Mouse (Mus musculus) stomach, embryonic 14.5 days (tissue): ENCODE data around the gene Usp54. TPM values are rescaled to one million over a fixed set of nuclear protein-coding genes. Genes with fewer than 3 reads are reported as not detected.
"Not testable (repeated sequence)": the region's sequence is repeated elsewhere in the genome, so short reads cannot be mapped to it uniquely, and the experiment has no call there.

Source experiments
- ATAC-seq: fragments of 200-750 bp; cut with Nextera tagmentation; 2 replicates; pipeline ENCODE4 v1.8.0; 2017; ENCODE audit warnings: low read depth, moderate TSS enrichment; ENCODE audit not compliant: insufficient number of reproducible peaks, insufficient read depth, low FRiP score
- H3K27ac ChIP-seq: fragments of 300-500 bp; sonication (generic); 2 replicates; pipeline ENCODE4 v1.5.1; 2014; ENCODE audit warnings: mild to moderate bottlenecking, low read length, moderate library complexity, mixed read lengths
- H3K27me3 ChIP-seq: fragments of 300-500 bp; sonication (generic); 2 replicates; pipeline ENCODE4 v1.6.1; 2014; ENCODE audit warnings: low read length, control low read depth, mixed read lengths; ENCODE audit not compliant: control insufficient read depth, insufficient read depth
- H3K36me3 ChIP-seq: fragments of 300-500 bp; sonication (generic); 2 replicates; pipeline ENCODE4 v1.6.1; 2014; ENCODE audit warnings: mild to moderate bottlenecking, control low read depth, low read length, moderate library complexity, mixed read lengths; ENCODE audit not compliant: control insufficient read depth, insufficient read depth
- H3K4me1 ChIP-seq: fragments of 300-500 bp; sonication (generic); 2 replicates; pipeline ENCODE4 v1.6.1; 2014; ENCODE audit warnings: low read length, control low read depth, mixed read lengths; ENCODE audit not compliant: control insufficient read depth, insufficient read depth
- H3K4me2 ChIP-seq: fragments of 300-500 bp; sonication (generic); replicated peaks from 2 replicates; pipeline ENCODE4 v1.6.1; 2014; ENCODE audit warnings: low read depth, low read length, control low read depth
- H3K4me3 ChIP-seq: fragments of 300-500 bp; sonication (generic); 2 replicates; pipeline ENCODE4 v1.5.1; 2014; ENCODE audit warnings: low read depth, low read length, control low read depth
- H3K9ac ChIP-seq: fragments of 300-500 bp; sonication (generic); replicated peaks from 2 replicates; pipeline ENCODE4 v1.6.1; 2014; ENCODE audit warnings: low read depth, mild to moderate bottlenecking, control low read depth, low read length, moderate library complexity, mixed read lengths
- H3K9me3 ChIP-seq: fragments of 300-500 bp; sonication (generic); 2 replicates; pipeline ENCODE4 v1.6.1; 2016; ENCODE audit warnings: low read depth, low read length, control low read depth; ENCODE audit not compliant: control insufficient read depth
- WGBS: fragments of 180-500 bp; shearing (Covaris S2); extraction: QIAGEN DNeasy Blood & Tissue Kit; methylation state at CpG from one replicate; pipeline ENCODE4 v1.1.7; 2014; 5-methylcytosine and 5-hydroxymethylcytosine counted together
- polyA plus RNA-seq: library from polyadenylated mRNA; unstranded; fragments of >200 nt; fragmentation: Nextera tagmentation; extraction: Ambion mirVana; gene quantifications from 2 replicates; pipeline ENCODE4 v1.2.1, GENCODE M21; 2014

Usp54 gene
- polyA plus RNA-seq, 1 experiment from 2014 or later, result 8.4 TPM

DNA sequence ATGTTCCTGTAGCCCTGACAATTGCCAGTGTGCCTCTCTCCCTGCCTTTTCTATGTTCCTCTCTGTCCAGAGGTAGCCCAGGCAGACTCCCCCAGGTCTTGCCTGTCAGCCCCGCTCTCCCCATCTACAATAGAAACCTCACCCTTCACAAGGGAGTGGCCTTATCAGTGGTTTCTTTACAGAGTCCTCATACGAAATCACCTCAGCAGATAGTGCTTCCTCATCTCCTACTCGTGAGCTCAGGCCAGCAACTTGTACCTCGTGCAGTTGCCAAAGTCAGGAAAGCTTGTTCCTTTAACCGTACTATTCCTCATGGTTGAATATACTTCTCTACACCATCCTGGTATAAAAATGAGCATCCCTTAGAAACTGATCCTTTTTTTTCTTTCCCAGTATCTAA lies 53.4 kb downstream of the Usp54 start:
- Histone ChIP-seq H3K27me3 (no peaks in the 10 kb centered on the region), H3K4me2 (no peak overlapping the region), H3K9ac (no peak overlapping the region), H3K4me3 (no peak overlapping the region), H3K4me1 (no peaks in the 10 kb centered on the region), H3K9me3 (no peaks in the 10 kb centered on the region), H3K36me3 (peaks cover 8% of the 10 kb centered on the region), H3K27ac (no peak overlapping the region)
- no peak for ATAC-seq
- 73% methylated on average over 5 of the region's 5 CpGs for WGBS

DNA sequence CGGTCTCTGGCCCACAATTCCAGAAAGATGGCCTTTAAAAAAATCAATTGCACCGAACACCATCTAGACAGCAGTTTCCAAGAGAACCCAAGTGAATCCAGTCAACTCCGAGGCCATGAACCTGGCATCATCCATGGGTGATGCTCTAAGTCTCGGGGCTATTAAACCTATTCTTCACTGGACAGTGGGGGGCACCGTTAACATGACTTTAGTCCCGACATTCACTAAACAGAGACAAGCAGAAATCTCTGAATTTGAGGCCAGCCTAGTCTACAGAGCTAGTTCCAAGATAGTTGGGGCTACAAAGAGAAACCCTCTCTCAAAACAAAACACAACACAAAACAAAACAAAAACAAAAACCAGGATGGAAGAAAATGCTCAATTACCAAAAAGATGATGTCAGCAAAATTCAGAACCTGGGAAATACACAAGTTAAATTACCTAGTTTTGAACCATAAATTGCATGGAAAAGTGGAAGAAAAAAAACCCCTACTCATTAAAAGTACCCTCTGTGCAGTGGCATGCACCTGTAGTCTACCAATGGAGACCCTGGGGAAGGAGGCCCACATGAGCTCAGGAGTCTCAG lies 61.9 kb downstream of the Usp54 start:
- H3K4me3 ChIP-seq, result no peak overlapping the region
- H3K4me2 ChIP-seq, result no peak overlapping the region
- no peak overlapping the region for H3K9ac ChIP-seq
- 66% methylated on average over 6 of the region's 6 CpGs for WGBS
- H3K36me3 ChIP-seq, result peaks cover 10% of the 10 kb centered on the region
- ATAC-seq, result no peak
- no peaks in the 10 kb centered on the region for H3K27me3 ChIP-seq
- no peak overlapping the region for H3K27ac ChIP-seq
- no peaks in the 10 kb centered on the region for H3K4me1 ChIP-seq
- H3K9me3 ChIP-seq, result no peaks in the 10 kb centered on the region

DNA sequence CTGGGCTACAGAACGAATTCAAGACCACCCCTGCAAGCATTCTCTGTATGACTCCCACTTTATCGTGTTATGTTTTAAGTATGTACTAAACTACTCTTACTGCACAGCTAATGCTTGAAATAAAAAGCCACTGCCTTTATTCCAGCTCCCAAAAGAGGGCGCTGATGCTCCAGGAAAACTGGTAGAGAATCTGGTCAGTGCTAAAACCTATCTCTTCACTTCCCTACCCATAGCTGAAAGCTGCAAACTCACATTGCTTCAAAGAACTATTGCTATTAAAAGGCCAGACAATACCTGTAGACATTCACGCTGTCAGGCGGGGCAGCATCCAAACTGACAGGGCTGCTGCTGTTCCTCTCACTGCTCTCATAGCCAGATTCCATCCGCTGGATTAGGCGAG lies 64.7 kb downstream of the Usp54 start:
- no peak overlapping the region for H3K27ac ChIP-seq
- no peak overlapping the region for H3K4me2 ChIP-seq
- no peaks in the 10 kb centered on the region for H3K9me3 ChIP-seq
- no peak overlapping the region for H3K4me3 ChIP-seq
- 55% methylated on average over 7 of the region's 7 CpGs for WGBS
- H3K36me3 ChIP-seq, result peaks cover 12% of the 10 kb centered on the region
- H3K4me1 ChIP-seq, result no peaks in the 10 kb centered on the region
- no peak overlapping the region for H3K9ac ChIP-seq
- H3K27me3 ChIP-seq, result no peaks in the 10 kb centered on the region
- no peak for ATAC-seq

DNA sequence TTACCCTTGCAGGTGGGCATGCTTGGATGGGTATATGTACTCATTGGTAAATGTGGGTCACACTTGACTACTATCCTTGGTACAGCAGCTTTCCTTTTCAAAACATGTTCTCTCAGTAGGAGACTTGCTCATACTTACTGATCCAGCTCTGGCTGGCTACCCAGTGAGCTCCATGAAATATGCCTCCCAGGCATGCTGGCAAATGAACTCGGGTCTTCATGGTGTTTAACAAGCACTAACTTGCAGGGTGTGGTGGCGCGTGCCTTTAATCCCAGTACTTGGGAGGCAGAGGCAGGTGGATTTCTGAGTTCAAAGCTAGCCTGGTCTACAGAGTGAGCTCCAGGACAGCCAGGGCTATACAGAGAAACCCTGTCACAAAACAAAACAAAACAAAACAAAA lies 67.7 kb downstream of the Usp54 start:
- not testable (repeated sequence) for H3K27me3 ChIP-seq, H3K9ac ChIP-seq, H3K4me2 ChIP-seq, H3K9me3 ChIP-seq, H3K27ac ChIP-seq, H3K4me1 ChIP-seq, ATAC-seq, H3K4me3 ChIP-seq
- 91% methylated on average over 3 of the region's 3 CpGs for whole genome bisulfite sequencing
- H3K36me3 ChIP-seq, result peaks cover 26% of the 10 kb centered on the region

DNA sequence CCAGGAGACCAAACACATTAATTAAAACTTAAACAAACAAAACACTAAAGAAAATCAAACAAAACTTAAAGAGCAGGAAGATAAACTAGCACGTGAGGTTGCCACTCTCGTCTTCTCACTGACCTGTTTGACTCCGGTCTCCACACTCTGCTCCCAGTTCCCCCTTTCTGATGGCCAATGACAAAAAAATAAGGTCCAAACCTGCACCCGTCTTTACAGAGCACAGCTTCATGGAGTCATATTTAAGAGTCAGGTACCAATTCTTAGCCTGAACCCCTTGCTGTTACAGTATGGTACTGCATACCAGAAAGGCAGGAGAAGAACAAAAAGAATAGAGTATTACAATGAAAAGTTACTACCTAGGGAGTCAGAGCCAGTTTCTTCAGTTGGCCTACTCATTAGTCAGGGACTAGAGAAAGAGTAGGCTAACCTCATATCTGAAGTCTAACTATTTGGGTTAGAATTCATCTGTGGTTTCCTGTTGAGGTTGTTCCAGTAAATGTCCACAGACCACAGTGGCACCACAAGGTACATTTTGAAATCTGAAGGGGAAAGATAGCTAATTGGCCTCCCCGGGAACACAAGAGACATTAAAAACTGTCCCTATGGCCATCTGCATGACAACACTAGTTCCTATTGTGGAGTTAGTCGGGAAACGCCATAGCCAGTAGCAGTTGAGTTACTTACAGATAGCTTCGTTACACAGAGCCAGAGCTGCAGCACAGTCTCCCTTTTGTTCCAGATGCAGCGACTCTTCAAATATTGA lies 75.4 kb downstream of the Usp54 start:
- H3K4me3 ChIP-seq, result no peak overlapping the region
- H3K27ac ChIP-seq, result peak overlapping the region; percentile 52; the same call in 1 of the 2 replicates
- ATAC-seq, result no peak
- peaks cover 25% of the 10 kb centered on the region; the same call in 1 of the 2 replicates for H3K36me3 ChIP-seq
- H3K27me3 ChIP-seq, result no peaks in the 10 kb centered on the region
- H3K9me3 ChIP-seq, result no peaks in the 10 kb centered on the region
- no peaks in the 10 kb centered on the region for H3K4me1 ChIP-seq
- WGBS, result 61% methylated on average over 9 of the region's 9 CpGs
- H3K4me2 ChIP-seq, result no peak overlapping the region
- no peak overlapping the region for H3K9ac ChIP-seq

DNA sequence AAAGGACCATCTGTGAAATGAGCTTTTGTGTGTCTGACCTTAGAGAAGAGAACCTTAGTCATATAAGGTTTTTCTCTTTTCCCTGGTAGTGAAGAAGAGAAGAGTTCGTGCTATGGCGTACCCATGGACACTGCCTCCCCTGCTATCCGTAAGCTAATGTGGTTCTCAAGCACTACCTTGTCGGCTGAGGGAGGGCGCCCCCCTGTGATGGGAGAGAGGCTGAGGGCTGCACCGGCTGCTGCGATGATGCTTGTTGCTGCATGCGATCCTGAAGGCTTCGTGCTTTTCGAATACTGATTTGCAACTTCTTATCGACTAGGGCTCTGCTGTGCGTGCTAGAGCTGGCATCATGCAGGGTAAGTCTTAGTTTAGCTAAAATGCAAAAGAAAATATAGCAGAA lies 76.2 kb downstream of the Usp54 start:
- H3K27me3 ChIP-seq, result no peaks in the 10 kb centered on the region
- H3K4me1 ChIP-seq, result no peaks in the 10 kb centered on the region
- ATAC-seq, result no peak
- WGBS, result 63% methylated on average over 12 of the region's 12 CpGs
- no peak overlapping the region for H3K4me3 ChIP-seq
- H3K27ac ChIP-seq, result peak overlapping the region; percentile 15; the same call in 1 of the 2 replicates
- H3K4me2 ChIP-seq, result no peak overlapping the region
- no peaks in the 10 kb centered on the region for H3K9me3 ChIP-seq
- H3K36me3 ChIP-seq, result peaks cover 23% of the 10 kb centered on the region; the same call in 1 of the 2 replicates
- no peak overlapping the region for H3K9ac ChIP-seq

DNA sequence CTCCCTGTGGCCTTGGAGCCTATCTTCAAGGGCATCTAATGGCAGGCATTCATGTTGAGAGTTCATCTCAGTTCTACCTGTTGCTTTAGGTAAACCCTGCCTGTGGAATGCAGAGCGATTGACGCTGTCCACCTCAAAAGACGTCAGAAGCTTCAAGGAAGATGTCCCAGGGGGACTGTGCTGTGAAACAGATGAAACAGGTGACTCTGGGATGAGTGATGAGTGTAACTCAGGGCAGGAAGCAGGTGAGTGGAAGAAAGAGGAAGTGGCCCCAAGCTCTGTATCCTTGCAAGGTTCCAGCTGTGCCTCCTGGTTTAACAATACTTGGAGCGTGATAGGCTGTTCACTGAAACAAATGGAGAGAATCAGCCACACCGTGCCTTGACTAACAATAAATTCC lies 79.0 kb downstream of the Usp54 start:
- Histone ChIP-seq H3K27ac (no peak overlapping the region), H3K4me2 (no peak overlapping the region), H3K9ac (no peak overlapping the region), H3K4me1 (no peaks in the 10 kb centered on the region), H3K36me3 (peaks cover 16% of the 10 kb centered on the region; the same call in 1 of the 2 replicates), H3K4me3 (no peak overlapping the region), H3K27me3 (no peaks in the 10 kb centered on the region), H3K9me3 (no peaks in the 10 kb centered on the region)
- WGBS, result 89% methylated on average over 5 of the region's 5 CpGs
- no peak for ATAC-seq

DNA sequence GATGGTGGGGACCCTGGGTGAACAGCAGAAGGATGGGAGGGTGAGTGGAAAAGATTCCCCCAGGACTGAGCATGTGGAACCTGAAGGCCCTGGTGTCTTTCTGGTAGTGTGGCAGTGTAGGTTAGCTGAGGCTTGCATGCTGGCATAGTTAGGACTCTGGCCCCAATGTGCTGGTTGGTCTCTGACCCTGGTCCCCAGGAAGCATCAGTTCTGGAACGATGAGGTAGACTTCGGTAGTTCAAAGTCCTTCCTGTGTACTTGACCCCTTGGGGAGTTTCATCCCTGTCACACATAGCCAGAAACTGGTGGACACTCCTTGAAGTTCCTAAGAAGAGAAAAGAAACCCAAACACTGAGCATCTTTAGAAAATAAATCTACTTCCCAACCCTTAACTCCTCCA lies 90.7 kb downstream of the Usp54 start:
- H3K9ac ChIP-seq, result no peak overlapping the region
- H3K27me3 ChIP-seq, result no peaks in the 10 kb centered on the region
- H3K4me1 ChIP-seq, result no peaks in the 10 kb centered on the region
- H3K9me3 ChIP-seq, result no peaks in the 10 kb centered on the region
- 96% methylated on average over 2 of the region's 2 CpGs for WGBS
- no peak overlapping the region for H3K27ac ChIP-seq
- no peak for ATAC-seq
- no peak overlapping the region for H3K4me3 ChIP-seq
- H3K36me3 ChIP-seq, result peaks cover 21% of the 10 kb centered on the region
- no peak overlapping the region for H3K4me2 ChIP-seq
